Mouse (Mus musculus): ENCODE data around the gene Pstk. TPM values are rescaled to one million over a fixed set of nuclear protein-coding genes. Genes with fewer than 3 reads are reported as not detected.

The Pstk gene
- polyA plus RNA-seq, 1 experiment from 2014 or later: 30.5 TPM

DNA sequence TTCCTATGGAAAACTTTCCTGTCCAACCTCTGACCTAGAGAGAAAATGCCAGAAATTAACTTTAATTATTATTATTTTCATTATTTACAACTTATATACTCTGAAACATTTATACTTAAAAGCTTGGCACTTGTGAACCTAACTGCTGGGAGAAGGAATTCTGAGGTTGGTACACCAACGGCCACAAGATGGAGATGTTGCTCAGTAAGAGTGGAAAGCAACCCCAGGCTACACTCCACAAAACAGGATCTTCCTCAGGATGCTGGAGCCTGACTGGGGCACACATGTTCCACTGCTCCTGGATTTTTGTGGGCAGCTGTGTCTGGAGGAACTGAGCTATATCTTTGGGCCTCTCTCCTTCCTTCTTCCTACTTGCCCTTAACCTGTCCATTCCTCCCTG, 61.3 kb downstream of the Pstk start:
- no peaks in the 10 kb centered on the region for H3K4me1 ChIP-seq (ENCODE audit: insufficient read depth, low read depth, low read length)
- H3K9ac ChIP-seq (replicated peaks; ENCODE audit: low read depth): no peak overlapping the region
- no peaks in the 10 kb centered on the region for H3K9me3 ChIP-seq (ENCODE audit: low read length)
- H3K4me3 ChIP-seq (ENCODE audit: low read depth, low read length): no peak overlapping the region
- DNase-seq (ENCODE audit: low spot score): peak; percentile 49
- WGBS: 13% methylated on average over 1 of the region's 1 CpGs
- no peak overlapping the region for H3K4me2 ChIP-seq (replicated peaks; ENCODE audit: low read depth, low read length)
- H3K27me3 ChIP-seq (replicated peaks; ENCODE audit: insufficient read depth, low read length): no peaks in the 10 kb centered on the region
- TF ChIP-seq EP300 (IDR thresholded peaks at IDR 0.05) (no peak), CTCF (IDR thresholded peaks at IDR 0.05) (peak; percentile 57)
- no peak overlapping the region for H3K27ac ChIP-seq (ENCODE audit: low read length)
- H3K36me3 ChIP-seq (ENCODE audit: insufficient read depth, low read length): peaks cover 18% of the 10 kb centered on the region; the same call in 1 of the 2 replicates
- ATAC-seq: no peak

DNA sequence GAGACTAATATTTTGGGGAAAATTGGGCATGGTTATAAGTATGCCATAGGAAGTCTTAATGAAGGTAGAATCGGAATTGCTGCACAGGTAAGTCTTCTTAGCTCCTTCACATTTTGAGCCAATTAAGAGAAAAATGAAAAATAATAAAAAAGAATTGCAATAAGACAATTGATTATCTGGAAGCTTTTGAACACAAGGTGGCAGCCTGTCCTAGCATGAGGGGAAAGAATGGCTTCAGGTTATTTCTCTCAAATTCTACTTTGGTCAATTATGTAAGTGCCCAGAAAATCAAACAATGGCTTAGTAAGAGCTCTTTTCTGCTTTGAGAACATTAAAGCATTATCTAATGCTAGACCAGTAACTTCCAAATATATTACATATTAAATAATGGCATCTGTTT, 63.3 kb downstream of the Pstk start:
- no peak overlapping the region for H3K4me3 ChIP-seq (ENCODE audit: low read depth, low read length)
- 82% methylated on average over 1 of the region's 1 CpGs for WGBS
- H3K4me1 ChIP-seq (ENCODE audit: insufficient read depth, low read depth, low read length): no peaks in the 10 kb centered on the region
- H3K36me3 ChIP-seq (ENCODE audit: insufficient read depth, low read length): peaks cover 13% of the 10 kb centered on the region; the same call in 1 of the 2 replicates
- no peak overlapping the region for H3K9ac ChIP-seq (replicated peaks; ENCODE audit: low read depth)
- H3K4me2 ChIP-seq (replicated peaks; ENCODE audit: low read depth, low read length): no peak overlapping the region
- DNase-seq (ENCODE audit: low spot score): no peak
- H3K27ac ChIP-seq (ENCODE audit: low read length): no peak overlapping the region
- H3K27me3 ChIP-seq (replicated peaks; ENCODE audit: insufficient read depth, low read length): no peaks in the 10 kb centered on the region
- H3K9me3 ChIP-seq (ENCODE audit: low read length): no peaks in the 10 kb centered on the region
- ATAC-seq: no peak
- TF ChIP-seq EP300 (IDR thresholded peaks at IDR 0.05): no peak

DNA sequence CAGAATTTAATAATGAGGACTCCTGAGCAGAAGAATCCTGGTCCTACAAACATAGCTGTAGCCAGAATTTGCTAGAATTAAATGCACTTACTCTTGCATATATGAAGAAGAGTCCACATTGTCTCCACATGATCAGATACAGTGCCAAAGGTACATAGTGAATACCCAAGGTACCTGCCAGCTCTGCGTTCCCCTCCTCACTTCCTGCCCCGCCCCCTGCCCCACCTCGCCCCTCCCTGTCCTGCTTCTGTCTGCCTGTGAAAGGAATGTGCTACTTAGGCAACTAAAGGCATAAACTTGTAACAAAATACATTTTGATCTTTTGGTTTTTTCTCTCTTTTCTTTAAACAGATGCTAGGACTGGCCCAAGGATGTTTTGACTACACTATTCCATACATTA, 66.1 kb downstream of the Pstk start:
- Histone ChIP-seq H3K36me3 (ENCODE audit: insufficient read depth, low read length) (peaks cover under 1% of the 10 kb centered on the region; the same call in 1 of the 2 replicates), H3K9me3 (ENCODE audit: low read length) (no peaks in the 10 kb centered on the region), H3K4me2 (replicated peaks; ENCODE audit: low read depth, low read length) (no peak overlapping the region), H3K27ac (ENCODE audit: low read length) (no peak overlapping the region), H3K27me3 (replicated peaks; ENCODE audit: insufficient read depth, low read length) (no peaks in the 10 kb centered on the region), H3K9ac (replicated peaks; ENCODE audit: low read depth) (no peak overlapping the region), H3K4me3 (ENCODE audit: low read depth, low read length) (no peak overlapping the region), H3K4me1 (ENCODE audit: insufficient read depth, low read depth, low read length) (no peaks in the 10 kb centered on the region)
- TF ChIP-seq CTCF (IDR thresholded peaks at IDR 0.05) (no peak), EP300 (IDR thresholded peaks at IDR 0.05) (no peak)
- DNase-seq (ENCODE audit: low spot score) (no peak), ATAC-seq (no peak)
- 48% methylated on average over 2 of the region's 3 CpGs for WGBS

Other genes starting within 250 kb of the Pstk start
- gene 4933402N03Rik, start 224.8 kb upstream of the Pstk start, polyA plus RNA-seq (2015; fragmentation: Nextera tagmentation; extraction: Ambion mirVana): not detected in 2 replicates
- 0.02 TPM in 1 of 2 replicates, not detected in the other for gene 5430419D17Rik, start 196.7 kb upstream of the Pstk start, polyA plus RNA-seq (2015; fragmentation: Nextera tagmentation; extraction: Ambion mirVana)
- gene Cuzd1, start 48.8 kb upstream of the Pstk start, polyA plus RNA-seq (2015; fragmentation: Nextera tagmentation; extraction: Ambion mirVana): not detected in 2 replicates
- not detected in 2 replicates for gene Fam24b, start 41.6 kb upstream of the Pstk start, polyA plus RNA-seq (2015; fragmentation: Nextera tagmentation; extraction: Ambion mirVana)
- gene Fam24a, start 37.3 kb upstream of the Pstk start, polyA plus RNA-seq (2015; fragmentation: Nextera tagmentation; extraction: Ambion mirVana): not detected in 2 replicates
- gene 2310057M21Rik, start 8.4 kb upstream of the Pstk start, polyA plus RNA-seq (2015; fragmentation: Nextera tagmentation; extraction: Ambion mirVana): 10.7 and 12.5 TPM in 2 replicates
- 9.0 and 10.3 TPM in 2 replicates for gene Ikzf5, start 39.4 kb downstream of the Pstk start, polyA plus RNA-seq (2015; fragmentation: Nextera tagmentation; extraction: Ambion mirVana)
- gene Acadsb, start 39.5 kb downstream of the Pstk start, polyA plus RNA-seq (2015; fragmentation: Nextera tagmentation; extraction: Ambion mirVana): 99.4 and 129 TPM in 2 replicates
- not detected in 2 replicates for gene Hmx3, start 171.7 kb downstream of the Pstk start, polyA plus RNA-seq (2015; fragmentation: Nextera tagmentation; extraction: Ambion mirVana)
- not detected in 2 replicates for gene Hmx2, start 177.6 kb downstream of the Pstk start, polyA plus RNA-seq (2015; fragmentation: Nextera tagmentation; extraction: Ambion mirVana)
- gene Bub3, start 189.1 kb downstream of the Pstk start, polyA plus RNA-seq (2015; fragmentation: Nextera tagmentation; extraction: Ambion mirVana): 92.6 and 101 TPM in 2 replicates